Mouse (Mus musculus): ENCODE measurements around the gene Sval3.

The Sval3 gene

GRCm38 (mm10) chr6:41967840-41968239 lies at the start of gene Sval3:
TSS of gene Sval3 (plus strand) at chr6:41968140.
- no peak for DNase-seq (ENCODE audit: low spot score in 2 of 2)

- DNase-seq (ENCODE audit: low spot score in 2 of 2): no peak
Measured at GRCm38 (mm10) chr6:41951330-41951729, 16.6 kb upstream of the Sval3 start, which contains the start of gene Sval1. TSS of gene Sval1 (plus strand) at chr6:41951630.

Measured in urinary bladder, postnatal 36 days (tissue).